Mouse (Mus musculus): Measurements from ENCODE around the gene Mms19.

- TF ChIP-seq CTCF (IDR thresholded peaks at IDR 0.05; ENCODE audit: low read depth, low read length) (no peak), POLR2A (IDR thresholded peaks at IDR 0.05; ENCODE audit: extremely low read depth, insufficient read depth, low read length) (no peak)
Measured at GRCm38 (mm10) chr19:41910396-41910795, 70.6 kb downstream of the Mms19 start.
